Mouse (Mus musculus): Measurements from ENCODE around the gene Man2a1.

GRCm38 (mm10) chr17:64616259-64616658 lies 15.7 kb downstream of the Man2a1 start:
- TF ChIP-seq GATA1 (IDR thresholded peaks at IDR 0.05; ENCODE audit: low read length) (no peak), TAL1 (IDR thresholded peaks at IDR 0.05; ENCODE audit: low read length) (no peak)

Data from erythroblast, embryonic 14.5 days (primary cell).